Mouse (Mus musculus): ENCODE measurements around the gene Sirt2. TPM values are rescaled to one million over a fixed set of nuclear protein-coding genes. Genes with fewer than 3 reads are reported as not detected.

Sirt2 gene
- polyA plus RNA-seq, 1 experiment, result 298 TPM

- 47% methylated on average over 2 of the region's 2 CpGs for WGBS
- Histone ChIP-seq H3K27me3 (ENCODE audit: control insufficient read depth, insufficient read depth, low read length) (no peaks in the 10 kb centered on the region), H3K4me3 (replicated peaks; ENCODE audit: insufficient read depth, low read depth, low read length) (no peak overlapping the region), H3K4me1 (ENCODE audit: control insufficient read depth, insufficient read depth, low read length) (peaks cover 19% of the 10 kb centered on the region), H3K27ac (ENCODE audit: insufficient read depth, low read length) (no peak overlapping the region)
- no peak for DNase-seq
- TF ChIP-seq CTCF (IDR thresholded peaks at IDR 0.05; ENCODE audit: borderline replicate concordance, insufficient read depth, low read depth, low read length) (no peak), POLR2A (IDR thresholded peaks at IDR 0.05; ENCODE audit: borderline replicate concordance, insufficient read depth, low read length) (no peak)
Measured at GRCm38 (mm10) chr7:28823932-28824331, 57.4 kb downstream of the Sirt2 start.

GRCm38 (mm10) chr7:28824941-28825685 lies 58.6 kb downstream of the Sirt2 start, which contains the start of gene Ech1:
Gene Ech1 (plus strand): TSS chr7:28825217.
- Histone ChIP-seq H3K4me1 (ENCODE audit: control insufficient read depth, insufficient read depth, low read length) (peaks cover 19% of the 10 kb centered on the region), H3K27ac (ENCODE audit: insufficient read depth, low read length) (peak within 1 kb of the TSS; percentile 73; the same call in 1 of the 2 replicates), H3K27me3 (ENCODE audit: control insufficient read depth, insufficient read depth, low read length) (no peaks in the 10 kb centered on the region), H3K4me3 (replicated peaks; ENCODE audit: insufficient read depth, low read depth, low read length) (peak within 1 kb of the TSS; percentile 99)
- TF ChIP-seq POLR2A (IDR thresholded peaks at IDR 0.05; ENCODE audit: borderline replicate concordance, insufficient read depth, low read length) (peak; percentile 58; the same call in 1 of the 2 replicates), CTCF (IDR thresholded peaks at IDR 0.05; ENCODE audit: borderline replicate concordance, insufficient read depth, low read depth, low read length) (no peak)
- WGBS, result 2% methylated on average over 33 of the region's 33 CpGs
- DNase-seq, result peak; percentile 89 to 90

- H3K4me3 ChIP-seq (replicated peaks; ENCODE audit: insufficient read depth, low read depth, low read length), result peak overlapping the region; percentile 99
- WGBS, result 19% methylated on average over 11 of the region's 11 CpGs
- peak overlapping the region; percentile 32; the same call in 1 of the 2 replicates for H3K27ac ChIP-seq (ENCODE audit: insufficient read depth, low read length)
- TF ChIP-seq POLR2A (IDR thresholded peaks at IDR 0.05; ENCODE audit: borderline replicate concordance, insufficient read depth, low read length) (no peak), CTCF (IDR thresholded peaks at IDR 0.05; ENCODE audit: borderline replicate concordance, insufficient read depth, low read depth, low read length) (no peak)
- peaks cover 12% of the 10 kb centered on the region for H3K4me1 ChIP-seq (ENCODE audit: control insufficient read depth, insufficient read depth, low read length)
- no peaks in the 10 kb centered on the region for H3K27me3 ChIP-seq (ENCODE audit: control insufficient read depth, insufficient read depth, low read length)
- no peak for DNase-seq
Measured at GRCm38 (mm10) chr7:28825686-28826401, 59.3 kb downstream of the Sirt2 start.

GRCm38 (mm10) chr7:28826402-28826772 lies 59.9 kb downstream of the Sirt2 start:
- Histone ChIP-seq H3K27ac (ENCODE audit: insufficient read depth, low read length) (no peak overlapping the region), H3K4me3 (replicated peaks; ENCODE audit: insufficient read depth, low read depth, low read length) (no peak overlapping the region)
- 91% methylated on average over 7 of the region's 7 CpGs for WGBS

GRCm38 (mm10) chr7:28827338-28827737 lies 60.8 kb downstream of the Sirt2 start:
- 39% methylated on average over 3 of the region's 3 CpGs for WGBS
- H3K27me3 ChIP-seq (ENCODE audit: control insufficient read depth, insufficient read depth, low read length), result no peaks in the 10 kb centered on the region
- H3K4me1 ChIP-seq (ENCODE audit: control insufficient read depth, insufficient read depth, low read length), result peaks cover under 1% of the 10 kb centered on the region
- DNase-seq, result peak in 1 of 2 experiments; percentile 61
- TF ChIP-seq CTCF (IDR thresholded peaks at IDR 0.05; ENCODE audit: borderline replicate concordance, insufficient read depth, low read depth, low read length) (no peak), POLR2A (IDR thresholded peaks at IDR 0.05; ENCODE audit: borderline replicate concordance, insufficient read depth, low read length) (no peak)
- H3K27ac ChIP-seq (ENCODE audit: insufficient read depth, low read length), result no peak overlapping the region
- no peak overlapping the region for H3K4me3 ChIP-seq (replicated peaks; ENCODE audit: insufficient read depth, low read depth, low read length)

More at GRCm38 (mm10) chr7:28826402-28826772, 59.9 kb downstream of the Sirt2 start:
- Histone ChIP-seq H3K4me1 (ENCODE audit: control insufficient read depth, insufficient read depth, low read length) (peaks cover 6% of the 10 kb centered on the region), H3K27me3 (ENCODE audit: control insufficient read depth, insufficient read depth, low read length) (no peaks in the 10 kb centered on the region)
- DNase-seq, result no peak
- TF ChIP-seq POLR2A (IDR thresholded peaks at IDR 0.05; ENCODE audit: borderline replicate concordance, insufficient read depth, low read length) (no peak), CTCF (IDR thresholded peaks at IDR 0.05; ENCODE audit: borderline replicate concordance, insufficient read depth, low read depth, low read length) (no peak)

- H3K27me3 ChIP-seq (ENCODE audit: control insufficient read depth, insufficient read depth, low read length), result no peaks in the 10 kb centered on the region
- H3K4me3 ChIP-seq (replicated peaks; ENCODE audit: insufficient read depth, low read depth, low read length), result no peak overlapping the region
- H3K4me1 ChIP-seq (ENCODE audit: control insufficient read depth, insufficient read depth, low read length), result no peaks in the 10 kb centered on the region; the same call in 1 of the 2 replicates
- WGBS, result 76% methylated on average over 8 of the region's 8 CpGs
- no peak for DNase-seq
- TF ChIP-seq POLR2A (IDR thresholded peaks at IDR 0.05; ENCODE audit: borderline replicate concordance, insufficient read depth, low read length) (no peak), CTCF (IDR thresholded peaks at IDR 0.05; ENCODE audit: borderline replicate concordance, insufficient read depth, low read depth, low read length) (no peak)
- no peak overlapping the region for H3K27ac ChIP-seq (ENCODE audit: insufficient read depth, low read length)
Measured at GRCm38 (mm10) chr7:28829821-28830220, 63.3 kb downstream of the Sirt2 start.

GRCm38 (mm10) chr7:28830981-28831380 lies 64.4 kb downstream of the Sirt2 start:
- 86% methylated on average over 5 of the region's 5 CpGs for WGBS
- TF ChIP-seq POLR2A (IDR thresholded peaks at IDR 0.05; ENCODE audit: borderline replicate concordance, insufficient read depth, low read length), result no peak
- no peak for TF ChIP-seq CTCF (IDR thresholded peaks at IDR 0.05; ENCODE audit: borderline replicate concordance, insufficient read depth, low read depth, low read length)

More at GRCm38 (mm10) chr7:28830981-28831380, 64.4 kb downstream of the Sirt2 start:
- no peak overlapping the region for H3K4me3 ChIP-seq (replicated peaks; ENCODE audit: insufficient read depth, low read depth, low read length)
- no peaks in the 10 kb centered on the region for H3K4me1 ChIP-seq (ENCODE audit: control insufficient read depth, insufficient read depth, low read length)
- no peak for DNase-seq
- H3K27me3 ChIP-seq (ENCODE audit: control insufficient read depth, insufficient read depth, low read length), result no peaks in the 10 kb centered on the region
- H3K27ac ChIP-seq (ENCODE audit: insufficient read depth, low read length), result no peak overlapping the region

Measured in cerebellum, adult 2 months (tissue).